Mouse (Mus musculus) gastrocnemius, postnatal 25 days (tissue): ENCODE measurements at regions not wholly inside any gene's neighbourhood (a gene's known extent, or its start where the extent isn't known, plus 50 kb on each side); places are given as distances from the start of the nearest gene placed in this dataset.

ENCODE experiments used
- DNase-seq: peaks from one replicate; pipeline ENCODE4 v3.0.0; 2022

GRCm38 (mm10) chr6:122394160-122394559 lies 53.8 kb upstream of the Phc1 start:
- DNase-seq = no peak

GRCm38 (mm10) chr6:122393231-122393881 lies 53.0 kb upstream of the Phc1 start:
- no peak for DNase-seq

DNA sequence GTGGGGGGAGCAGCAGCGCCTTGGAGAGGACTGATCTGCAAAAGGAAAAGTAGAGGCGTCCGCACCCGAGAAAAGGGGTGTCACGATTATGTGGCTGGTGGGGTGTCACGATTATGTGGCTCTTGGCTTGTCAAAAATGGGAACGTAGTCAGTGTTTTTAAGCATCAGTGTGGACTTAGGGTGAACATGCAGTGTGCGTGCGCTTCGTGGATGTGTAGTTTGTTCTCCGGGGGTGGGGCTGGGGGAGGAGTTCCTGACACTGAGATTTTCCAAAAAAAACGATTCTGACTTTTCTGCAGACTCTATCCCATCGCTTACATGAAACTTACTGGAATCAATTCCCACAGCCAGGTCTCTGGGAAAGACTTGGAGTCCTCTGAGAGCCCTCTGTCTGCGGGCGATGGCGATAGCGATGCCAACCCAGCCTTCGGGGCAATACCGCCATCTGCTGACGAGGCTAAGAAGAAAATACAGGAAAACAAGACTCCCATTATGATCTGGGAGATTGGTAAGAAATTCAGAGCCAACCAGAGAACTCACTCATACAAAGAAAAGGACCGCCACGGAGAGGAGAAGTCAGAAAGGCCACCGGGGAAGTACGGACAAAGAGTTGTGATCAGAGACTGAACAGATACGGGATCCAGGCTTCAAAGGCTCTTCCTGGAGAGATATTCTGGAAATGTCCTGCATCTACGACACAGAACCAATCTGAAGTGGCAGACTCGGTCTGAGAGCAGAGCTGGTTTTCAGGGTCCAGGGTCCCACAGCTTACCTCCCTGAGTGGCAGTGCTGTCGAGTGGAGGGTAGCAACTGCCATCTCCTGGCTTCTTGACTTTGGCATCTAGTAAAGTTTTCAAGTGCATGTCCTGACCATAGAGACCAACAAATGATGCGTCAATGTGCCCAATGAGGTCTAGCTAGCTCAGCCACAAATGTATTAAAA lies 51.6 kb upstream of the Phc1 start:
- peak; percentile 34 for DNase-seq

- DNase-seq = no peak
Observed at GRCm38 (mm10) chr6:122391126-122391525, 50.8 kb upstream of the Phc1 start.

DNA sequence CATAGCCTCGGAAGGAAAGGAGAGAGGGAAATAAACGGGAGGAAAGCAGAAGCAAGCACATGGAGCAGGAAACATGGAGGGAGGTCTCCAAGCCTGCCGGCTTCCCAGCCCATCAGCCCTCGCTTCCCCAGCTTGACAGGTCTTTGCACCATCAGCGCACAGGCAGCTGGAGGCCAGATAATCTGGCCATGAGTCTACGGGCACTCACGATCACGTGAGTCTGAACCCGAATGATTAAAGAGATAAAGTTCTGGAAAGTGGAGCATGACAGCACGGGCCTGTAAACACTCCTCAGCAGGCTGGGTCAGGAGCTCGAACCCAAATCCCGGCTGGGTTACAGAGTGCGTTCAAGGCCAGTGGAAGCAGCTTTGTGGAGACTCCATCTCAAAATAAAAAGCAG lies 50.4 kb upstream of the Phc1 start:
- no peak for DNase-seq
